Mouse (Mus musculus): Measurements from ENCODE around the gene Fam131c. TPM values are rescaled to one million over a fixed set of nuclear protein-coding genes. Genes with fewer than 3 reads are reported as not detected.

Fam131c gene
- 4.6 and 6.3 TPM in 2 replicates for polyA plus RNA-seq (2012; rRNA removed)

GRCm38 (mm10) chr4:141367997-141368791, at the start of gene Fam131c:
Fam131c (plus strand) TSS chr4:141368220.

GRCm38 (mm10) chr4:141398545-141398944, 30.5 kb downstream of the Fam131c start, which contains the start of gene Clcnka:
Clcnka (minus strand) TSS chr4:141398724.

GRCm38 (mm10) chr4:141415924-141416323, 47.9 kb downstream of the Fam131c start, which contains the start of gene Clcnkb:
Clcnkb (minus strand) TSS chr4:141416014.

GRCm38 (mm10) chr4:141420192-141420829, 52.3 kb downstream of the Fam131c start, which contains the start of gene Hspb7:
Hspb7 (plus strand) TSS chr4:141420779.

Other genes starting within 250 kb of the Fam131c start
- gene Szrd1, start 228.4 kb upstream of the Fam131c start, polyA plus RNA-seq (2012; rRNA removed): 53.7 and 55.4 TPM in 2 replicates
- 16.9 and 18.5 TPM in 2 replicates for gene Fbxo42, start 220.3 kb upstream of the Fam131c start, polyA plus RNA-seq (2012; rRNA removed)
- 3.8 and 4.5 TPM in 2 replicates for gene Rsg1, start 154.3 kb upstream of the Fam131c start, polyA plus RNA-seq (2012; rRNA removed)
- 25.2 and 27.8 TPM in 2 replicates for gene Arhgef19, start 128.7 kb upstream of the Fam131c start, polyA plus RNA-seq (2012; rRNA removed)
- 11.6 and 14.6 TPM in 2 replicates for gene Epha2, start 67.0 kb upstream of the Fam131c start, polyA plus RNA-seq (2012; rRNA removed)
- not detected in 2 replicates for gene Clcnka, start 30.5 kb downstream of the Fam131c start, polyA plus RNA-seq (2012; rRNA removed)
- not detected in 2 replicates for gene Clcnkb, start 47.8 kb downstream of the Fam131c start, polyA plus RNA-seq (2012; rRNA removed)
- 15.4 and 16.0 TPM in 2 replicates for gene Hspb7, start 52.6 kb downstream of the Fam131c start, polyA plus RNA-seq (2012; rRNA removed)
- gene Srarp, start 67.9 kb downstream of the Fam131c start, polyA plus RNA-seq (2012; rRNA removed): 1.9 and 2.3 TPM in 2 replicates
- gene Zbtb17, start 76.4 kb downstream of the Fam131c start, polyA plus RNA-seq (2012; rRNA removed): 61.4 and 64.3 TPM in 2 replicates
- 21.1 and 26.2 TPM in 2 replicates for gene Spen, start 170.4 kb downstream of the Fam131c start, polyA plus RNA-seq (2012; rRNA removed)
- 38.7 and 43.2 TPM in 2 replicates for gene Fblim1, start 237.9 kb downstream of the Fam131c start, polyA plus RNA-seq (2012; rRNA removed)

All from ovary, adult 2 months (tissue).